Mouse (Mus musculus) olfactory bulb, adult 2 months (tissue): Measurements from ENCODE around the gene Glipr1.

ENCODE experiments used
- CTCF ChIP-seq: fragments of 200-500 bp; IDR thresholded peaks from 2 replicates; pipeline ENCODE4 v1.5.1; 2012; ENCODE audit warnings: low read depth, mild to moderate bottlenecking, low read length, moderate library complexity; ENCODE audit not compliant: insufficient read depth
- POLR2A ChIP-seq: fragments of 200-500 bp; IDR thresholded peaks from 2 replicates; pipeline ENCODE4 v1.6.1; 2012; ENCODE audit warnings: mild to moderate bottlenecking, low read depth, low read length, moderate library complexity; ENCODE audit not compliant: insufficient read depth

DNA sequence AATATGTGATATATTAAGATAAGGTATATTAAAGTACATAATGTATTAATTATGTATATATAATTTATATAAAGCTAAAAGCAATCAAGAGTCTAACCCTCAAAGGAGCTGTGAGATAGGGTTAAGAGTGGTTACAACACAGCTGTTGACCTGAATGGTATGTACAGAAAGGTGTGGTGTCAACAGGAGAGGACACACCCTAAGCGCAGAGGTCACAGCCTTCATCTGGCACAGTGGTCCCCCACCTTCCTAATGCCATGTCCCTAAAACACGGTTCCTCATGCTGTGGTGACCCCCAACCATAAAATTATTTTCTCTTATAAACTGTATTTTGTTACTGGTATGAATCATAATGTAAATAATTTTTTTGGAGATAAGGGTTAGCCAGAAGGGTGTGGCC is 1.1 kb downstream of the Glipr1 start:
- TF ChIP-seq CTCF (no peak), POLR2A (no peak)
